Mouse (Mus musculus) limb, embryonic 11.5 days (tissue): Measurements from ENCODE around the gene Poc1b. TPM values are rescaled to one million over a fixed set of nuclear protein-coding genes. Genes with fewer than 3 reads are reported as not detected.

ENCODE experiments used
- ATAC-seq: fragments of 200-750 bp; cut with Nextera tagmentation; 2 replicates; pipeline ENCODE4 v1.8.0; 2017; ENCODE audit warnings: low read depth; ENCODE audit not compliant: insufficient number of reproducible peaks, low FRiP score, low TSS enrichment
- DNase-seq: peaks from one replicate; pipeline ENCODE4 v3.0.0-alpha.2; 2015; ENCODE audit warnings: low spot score
- H3K27ac ChIP-seq: fragments of 300-500 bp; sonication (generic); replicated peaks from 2 replicates; pipeline ENCODE4 v1.5.1; 2014; ENCODE audit warnings: low read depth, mild to moderate bottlenecking, low read length
- H3K27me3 ChIP-seq: fragments of 300-500 bp; sonication (generic); 2 replicates; pipeline ENCODE4 v1.6.1; 2014; ENCODE audit warnings: mild to moderate bottlenecking, low read length, mixed read lengths; ENCODE audit not compliant: control insufficient read depth, insufficient read depth
- H3K36me3 ChIP-seq: fragments of 300-500 bp; sonication (generic); 2 replicates; pipeline ENCODE4 v1.6.1; 2014; ENCODE audit warnings: mild to moderate bottlenecking, low read length, moderate library complexity, mixed read lengths; ENCODE audit not compliant: control insufficient read depth, insufficient read depth
- H3K4me1 ChIP-seq: fragments of 300-500 bp; sonication (generic); 2 replicates; pipeline ENCODE4 v1.6.1; 2014; ENCODE audit warnings: low read length, mixed read lengths; ENCODE audit not compliant: control insufficient read depth, insufficient read depth
- H3K4me2 ChIP-seq: fragments of 300-500 bp; sonication (generic); 2 replicates; pipeline ENCODE4 v1.6.1; 2014; ENCODE audit warnings: low read depth, mild to moderate bottlenecking, moderate library complexity; ENCODE audit not compliant: severe bottlenecking
- H3K4me3 ChIP-seq: fragments of 300-500 bp; sonication (generic); 2 replicates; pipeline ENCODE4 v1.5.1; 2014; ENCODE audit warnings: low read depth, low read length
- H3K9ac ChIP-seq: fragments of 300-500 bp; sonication (generic); 2 replicates; pipeline ENCODE4 v1.6.1; 2014; ENCODE audit warnings: mild to moderate bottlenecking, low read length
- H3K9me3 ChIP-seq: fragments of 300-500 bp; sonication (generic); 2 replicates; pipeline ENCODE4 v1.6.1; 2016; ENCODE audit warnings: low read length; ENCODE audit not compliant: control insufficient read depth
- WGBS: fragments of 180-500 bp; shearing (Covaris S2); extraction: QIAGEN DNeasy Blood & Tissue Kit; methylation state at CpG from one replicate; pipeline ENCODE4 v1.1.7; 2014; 5-methylcytosine and 5-hydroxymethylcytosine counted together
- polyA plus RNA-seq: library from polyadenylated mRNA; unstranded; fragments of >200 nt; fragmentation: Nextera tagmentation; extraction: Ambion mirVana; gene quantifications from 2 replicates; pipeline ENCODE4 v1.2.1, GENCODE M21; 2014

The Poc1b gene
- polyA plus RNA-seq, 1 experiment from 2014 or later, result 48.4 TPM

DNA sequence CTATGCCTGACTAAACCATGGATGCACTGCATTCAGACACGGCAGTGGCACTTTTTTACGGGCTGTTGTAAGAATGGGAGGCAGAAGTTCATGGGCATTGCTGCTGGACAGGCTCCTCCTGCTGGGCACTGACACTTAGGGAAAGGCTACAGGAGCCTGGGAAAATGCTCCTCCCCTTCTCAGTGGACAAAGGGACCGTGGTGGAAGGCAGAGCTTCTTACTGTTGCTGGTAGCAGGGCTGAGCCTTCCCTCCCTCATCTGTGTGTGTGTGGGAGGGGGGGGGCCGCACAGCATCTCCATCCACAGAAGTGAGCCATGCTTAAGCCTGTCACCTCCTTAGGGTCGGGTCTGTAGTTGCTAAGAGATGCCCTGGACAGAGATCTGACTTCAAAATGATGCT, 24.5 kb downstream of the Poc1b start:
- DNase-seq, result no peak
- Histone ChIP-seq H3K9me3 (no peaks in the 10 kb centered on the region), H3K4me3 (no peak overlapping the region), H3K4me2 (no peak overlapping the region), H3K27me3 (no peaks in the 10 kb centered on the region), H3K9ac (no peak overlapping the region), H3K36me3 (no peaks in the 10 kb centered on the region), H3K4me1 (peaks cover 5% of the 10 kb centered on the region), H3K27ac (no peak overlapping the region)
- 63% methylated on average over 5 of the region's 5 CpGs for WGBS
- no peak for ATAC-seq

DNA sequence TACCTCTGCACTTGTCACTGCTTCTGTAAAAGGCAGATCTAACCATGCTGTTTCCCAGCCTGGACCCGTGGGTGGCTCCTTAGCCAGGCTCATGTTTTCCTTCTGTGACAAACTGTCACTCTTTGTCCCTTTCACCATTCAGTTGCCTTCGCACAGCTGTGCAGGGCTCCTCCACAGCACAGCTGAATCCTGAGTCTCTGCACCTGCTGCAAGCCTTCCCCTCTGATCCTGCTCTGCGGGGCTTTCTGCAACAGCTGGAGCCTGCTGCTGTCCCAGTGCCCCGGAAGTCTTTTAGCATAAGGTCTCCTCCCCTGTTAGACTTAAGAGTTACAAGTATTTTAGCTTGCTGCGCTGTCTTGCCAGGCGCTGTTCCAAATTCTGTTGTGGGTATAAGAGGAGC, 25.4 kb downstream of the Poc1b start:
- ATAC-seq (peak; percentile 58; the same call in 1 of the 2 replicates), DNase-seq (no peak)
- H3K36me3 ChIP-seq, result no peaks in the 10 kb centered on the region
- 88% methylated on average over 6 of the region's 6 CpGs for WGBS
- no peak overlapping the region for H3K4me3 ChIP-seq
- peaks cover 5% of the 10 kb centered on the region for H3K4me1 ChIP-seq
- H3K27me3 ChIP-seq, result no peaks in the 10 kb centered on the region
- no peak overlapping the region for H3K9ac ChIP-seq
- no peak overlapping the region for H3K4me2 ChIP-seq
- no peak overlapping the region for H3K27ac ChIP-seq
- H3K9me3 ChIP-seq, result no peaks in the 10 kb centered on the region

DNA sequence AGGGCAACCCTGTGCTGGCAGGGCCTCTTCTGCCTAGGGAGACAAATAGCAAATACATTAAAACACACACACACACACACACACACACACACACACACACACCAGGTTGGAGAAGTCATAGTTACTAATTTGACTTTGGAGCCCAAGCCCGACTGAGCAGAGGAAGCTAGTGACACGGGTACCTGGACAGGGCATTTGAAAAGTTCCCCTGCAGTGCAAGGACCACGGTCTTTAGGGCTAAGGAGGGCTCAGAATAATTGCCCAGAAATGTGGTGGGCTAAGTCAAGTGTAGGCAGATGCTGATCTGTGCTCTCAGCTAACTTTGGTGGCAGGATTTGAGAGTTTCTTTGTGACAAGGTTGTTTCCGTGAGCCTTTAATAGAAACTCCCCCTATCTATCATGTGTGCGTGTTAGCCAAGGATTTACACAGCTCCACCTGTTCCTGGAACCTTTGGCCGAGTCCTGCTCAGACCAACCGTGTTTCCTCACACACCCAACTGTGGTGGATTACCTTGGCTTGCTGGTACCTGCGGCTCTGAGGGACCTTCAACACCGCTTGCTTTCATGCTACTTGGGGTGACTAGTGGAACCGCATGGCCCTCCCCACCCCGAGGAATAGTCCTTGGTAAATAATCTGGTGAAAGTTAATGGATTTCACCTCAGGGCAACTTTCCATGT, 25.9 kb downstream of the Poc1b start:
- ATAC-seq (no peak), DNase-seq (no peak)
- Histone ChIP-seq H3K4me2 (no peak overlapping the region), H3K4me1 (peaks cover 5% of the 10 kb centered on the region), H3K27me3 (no peaks in the 10 kb centered on the region), H3K4me3 (no peak overlapping the region), H3K27ac (no peak overlapping the region), H3K9ac (no peak overlapping the region), H3K9me3 (no peaks in the 10 kb centered on the region), H3K36me3 (no peaks in the 10 kb centered on the region)
- WGBS, result 90% methylated on average over 11 of the region's 11 CpGs

DNA sequence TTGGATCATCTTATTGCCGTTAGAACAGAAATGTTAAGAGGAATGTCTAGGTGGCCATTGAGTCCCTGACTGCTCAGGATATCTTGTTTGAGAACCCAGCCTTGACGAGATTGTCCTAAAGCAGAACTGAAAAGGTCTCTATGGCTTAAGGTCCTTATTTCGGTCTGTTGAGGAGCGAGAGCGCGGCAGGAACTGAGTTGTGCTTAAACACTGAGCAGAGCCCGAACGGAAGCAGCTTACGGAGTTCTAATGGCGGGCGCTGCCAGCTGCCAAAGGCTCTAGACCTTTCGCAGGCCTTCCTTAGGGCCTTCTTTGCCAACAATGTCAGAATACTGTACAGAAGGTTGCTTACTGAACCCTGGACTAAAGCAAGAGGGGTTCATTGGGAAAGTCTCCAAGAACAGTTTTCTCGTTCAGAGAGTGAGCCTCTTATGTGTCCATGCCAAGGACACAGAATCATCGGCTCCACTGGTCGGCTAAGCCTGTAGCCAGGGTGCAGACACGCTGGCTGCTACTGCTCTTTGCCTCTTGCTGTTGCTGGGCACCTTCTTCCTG, 26.6 kb downstream of the Poc1b start:
- no peak overlapping the region for H3K9ac ChIP-seq
- H3K4me3 ChIP-seq, result no peak overlapping the region
- WGBS, result 94% methylated on average over 16 of the region's 16 CpGs
- no peak for ATAC-seq
- no peak overlapping the region for H3K27ac ChIP-seq
- H3K4me2 ChIP-seq, result no peak overlapping the region
- H3K9me3 ChIP-seq, result no peaks in the 10 kb centered on the region
- H3K27me3 ChIP-seq, result no peaks in the 10 kb centered on the region
- H3K36me3 ChIP-seq, result no peaks in the 10 kb centered on the region
- no peak for DNase-seq
- peaks cover 5% of the 10 kb centered on the region for H3K4me1 ChIP-seq

DNA sequence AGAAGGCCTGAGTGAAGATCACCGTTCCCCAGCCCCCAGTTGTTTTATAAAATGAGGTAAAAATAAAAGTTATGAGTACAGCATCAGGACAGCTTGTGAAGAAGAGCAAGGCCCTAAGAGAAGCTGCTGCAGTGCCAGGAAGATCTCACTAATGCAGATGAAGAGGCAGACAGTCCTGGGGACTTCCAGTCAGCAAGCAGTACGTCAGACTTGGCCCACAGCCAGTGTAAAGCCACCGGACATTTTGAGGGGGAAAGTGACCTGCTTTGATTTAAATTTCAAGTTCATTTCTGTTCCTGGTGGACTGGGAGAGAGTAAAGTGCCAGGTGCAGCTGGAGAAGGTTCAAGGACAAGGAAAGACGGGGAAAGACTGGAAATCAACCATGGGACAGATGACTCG, 29.5 kb downstream of the Poc1b start:
- Histone ChIP-seq H3K36me3 (peaks cover 2% of the 10 kb centered on the region; the same call in 1 of the 2 replicates), H3K4me2 (no peak overlapping the region), H3K9ac (no peak overlapping the region), H3K27ac (no peak overlapping the region), H3K27me3 (no peaks in the 10 kb centered on the region), H3K4me3 (no peak overlapping the region), H3K4me1 (no peaks in the 10 kb centered on the region), H3K9me3 (no peaks in the 10 kb centered on the region; the same call in 1 of the 2 replicates)
- ATAC-seq (no peak), DNase-seq (no peak)
- 90% methylated on average over 5 of the region's 5 CpGs for WGBS

DNA sequence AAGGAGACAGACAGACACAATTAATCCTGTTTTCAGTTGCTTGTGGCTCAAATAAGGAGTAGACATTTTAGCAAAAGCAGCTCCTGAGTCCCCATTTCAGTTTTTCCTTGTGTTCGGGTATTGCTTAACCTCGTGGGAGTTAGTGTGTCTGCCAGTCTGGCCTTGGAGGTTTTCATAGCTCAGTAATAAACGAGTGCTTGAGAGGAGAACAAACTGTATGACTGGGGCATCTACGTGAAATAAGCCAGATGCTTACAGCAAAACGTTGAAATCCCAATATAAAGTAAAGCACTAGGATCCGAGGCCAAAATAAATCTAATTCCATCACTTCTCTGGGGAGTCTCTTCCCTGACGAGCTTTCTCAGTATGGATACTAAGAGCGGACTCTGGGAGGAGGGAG, 38.8 kb downstream of the Poc1b start:
- no peak overlapping the region for H3K9ac ChIP-seq
- DNase-seq (no peak), ATAC-seq (no peak)
- no peaks in the 10 kb centered on the region for H3K27me3 ChIP-seq
- WGBS, result 91% methylated on average over 8 of the region's 8 CpGs
- no peak overlapping the region for H3K4me3 ChIP-seq
- H3K27ac ChIP-seq, result no peak overlapping the region
- H3K9me3 ChIP-seq, result no peaks in the 10 kb centered on the region
- H3K4me2 ChIP-seq, result no peak overlapping the region
- H3K4me1 ChIP-seq, result no peaks in the 10 kb centered on the region
- no peaks in the 10 kb centered on the region for H3K36me3 ChIP-seq

DNA sequence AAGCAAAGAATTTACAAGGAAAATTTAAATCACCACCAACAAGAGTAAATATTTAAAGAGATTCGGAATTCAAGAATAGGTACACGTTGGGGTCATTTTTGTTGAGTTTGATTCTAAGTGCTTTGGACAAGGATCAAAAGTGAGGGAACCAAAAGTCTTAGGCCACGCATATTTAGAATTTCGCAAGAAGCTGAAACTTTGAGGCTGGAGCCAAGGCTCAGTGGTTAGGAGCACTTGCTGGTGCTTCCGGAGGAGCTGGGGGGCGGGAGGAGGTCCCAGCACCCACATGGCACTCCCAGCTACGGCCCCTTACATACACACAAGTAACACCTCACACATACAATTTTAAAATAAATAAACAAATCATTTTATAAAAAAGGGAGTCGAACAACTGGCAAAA, 39.8 kb downstream of the Poc1b start:
- H3K9ac ChIP-seq, result no peak overlapping the region
- no peak overlapping the region for H3K4me2 ChIP-seq
- no peak overlapping the region for H3K4me3 ChIP-seq
- ATAC-seq (no peak), DNase-seq (no peak)
- H3K9me3 ChIP-seq, result no peaks in the 10 kb centered on the region
- no peak overlapping the region for H3K27ac ChIP-seq
- no peaks in the 10 kb centered on the region for H3K36me3 ChIP-seq
- no peaks in the 10 kb centered on the region for H3K27me3 ChIP-seq
- no peaks in the 10 kb centered on the region for H3K4me1 ChIP-seq
- WGBS, result 94% methylated on average over 8 of the region's 8 CpGs

DNA sequence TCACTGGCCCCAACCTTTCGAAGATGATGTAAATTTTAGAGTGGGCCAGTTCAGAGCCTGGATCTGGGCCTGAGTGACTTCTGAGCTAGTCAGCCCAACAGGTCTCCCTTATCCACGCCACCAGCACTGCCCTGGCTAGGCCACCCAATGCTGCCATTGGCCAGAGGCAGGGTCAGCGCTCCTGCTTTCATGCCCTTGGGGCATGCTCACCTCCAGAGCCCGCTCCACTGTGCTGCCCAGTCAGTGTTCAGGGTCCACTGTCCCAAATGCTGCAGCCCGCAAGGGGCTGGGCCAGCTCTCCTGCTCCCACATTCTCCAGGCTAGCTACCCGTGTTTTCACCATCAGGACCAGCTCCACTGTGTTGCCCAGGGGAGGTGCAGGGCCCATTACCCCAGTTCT, 43.2 kb downstream of the Poc1b start:
- no peaks in the 10 kb centered on the region for H3K27me3 ChIP-seq
- ATAC-seq, result 0 out of 2 replicates have a peak, but pooled peaks have one; percentile 21
- no peak overlapping the region for H3K27ac ChIP-seq
- H3K9me3 ChIP-seq, result no peaks in the 10 kb centered on the region
- H3K4me2 ChIP-seq, result no peak overlapping the region
- DNase-seq, result no peak
- no peak overlapping the region for H3K9ac ChIP-seq
- H3K4me3 ChIP-seq, result no peak overlapping the region
- WGBS, result 95% methylated on average over 6 of the region's 6 CpGs
- no peaks in the 10 kb centered on the region for H3K4me1 ChIP-seq
- no peaks in the 10 kb centered on the region for H3K36me3 ChIP-seq

DNA sequence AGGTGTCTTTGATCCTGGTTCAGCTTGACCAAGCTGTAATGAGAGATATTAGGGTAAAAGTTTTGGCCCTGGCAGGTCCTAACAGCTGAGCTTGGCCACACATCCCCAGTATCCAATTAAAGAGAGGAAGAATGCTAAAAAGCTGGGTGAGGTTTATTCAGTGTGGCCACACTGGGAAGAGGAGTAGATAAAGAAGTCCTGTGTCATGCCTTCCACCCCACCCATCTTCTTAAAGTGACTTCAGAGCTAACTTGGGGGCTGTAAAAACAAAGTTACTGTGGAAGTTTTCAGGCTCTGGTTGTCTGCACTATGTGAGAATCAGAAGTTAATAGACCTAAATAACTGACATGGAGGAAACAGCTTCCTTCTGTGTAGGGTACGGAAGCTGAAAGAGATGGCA, 44.7 kb downstream of the Poc1b start:
- 96% methylated on average over 1 of the region's 1 CpGs for WGBS
- H3K36me3 ChIP-seq, result no peaks in the 10 kb centered on the region
- no peak overlapping the region for H3K4me3 ChIP-seq
- no peaks in the 10 kb centered on the region for H3K9me3 ChIP-seq
- no peak overlapping the region for H3K4me2 ChIP-seq
- no peaks in the 10 kb centered on the region for H3K4me1 ChIP-seq
- DNase-seq (no peak), ATAC-seq (no peak)
- no peak overlapping the region for H3K27ac ChIP-seq
- no peak overlapping the region for H3K9ac ChIP-seq
- no peaks in the 10 kb centered on the region for H3K27me3 ChIP-seq
